Mouse (Mus musculus) hematopoietic stem cell, adult 5-6 weeks (primary cell): ENCODE measurements around the gene Fam13a. TPM values are rescaled to one million over a fixed set of nuclear protein-coding genes. Genes with fewer than 3 reads are reported as not detected.

Experiments used
- ATAC-seq, 2 experiments: fragments of 125-278 bp in 1 of 2; replicated peaks in 1 of 2; 2 replicates each; pipeline ENCODE4 v1.8.0; 2016 to 2017; ENCODE audit warnings: inconsistent platforms in 2 of 2, mild to moderate bottlenecking in 2 of 2, moderate number of reproducible peaks in 2 of 2, low read depth in 1 of 2, moderate TSS enrichment in 1 of 2; ENCODE audit not compliant: low FRiP score in 2 of 2, poor library complexity in 2 of 2, severe bottlenecking in 2 of 2, insufficient read depth in 1 of 2, low TSS enrichment in 1 of 2
- total RNA-seq: library from RNA; stranded (forward); fragments of 172-1452, 232-1000 nt; gene quantifications from 2 replicates; pipeline ENCODE4 v1.2.3, GENCODE M21; 2017

Gene Fam13a
- total RNA-seq, 1 experiment from 2014 or later = 0.45 TPM

DNA sequence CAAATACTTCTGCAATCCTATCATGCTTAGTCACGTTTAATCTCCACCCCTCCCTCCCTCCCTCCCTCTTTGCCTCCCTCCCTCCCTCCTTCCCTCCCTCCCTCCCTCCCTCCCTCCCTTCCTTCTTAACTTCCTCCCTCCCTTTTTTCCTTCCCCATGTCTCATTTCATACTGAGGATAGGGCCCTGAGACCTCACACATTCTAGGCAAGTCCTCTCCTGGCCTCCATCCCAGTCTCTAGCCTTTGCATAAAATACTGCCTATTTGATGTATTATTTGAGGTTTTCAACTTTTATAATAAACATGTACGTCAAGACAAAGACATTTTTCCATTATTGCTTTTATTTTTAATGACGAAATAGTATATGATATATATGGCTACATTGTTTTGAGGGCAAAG lies 110.8 kb downstream of the Fam13a start:
- ATAC-seq = no peak

DNA sequence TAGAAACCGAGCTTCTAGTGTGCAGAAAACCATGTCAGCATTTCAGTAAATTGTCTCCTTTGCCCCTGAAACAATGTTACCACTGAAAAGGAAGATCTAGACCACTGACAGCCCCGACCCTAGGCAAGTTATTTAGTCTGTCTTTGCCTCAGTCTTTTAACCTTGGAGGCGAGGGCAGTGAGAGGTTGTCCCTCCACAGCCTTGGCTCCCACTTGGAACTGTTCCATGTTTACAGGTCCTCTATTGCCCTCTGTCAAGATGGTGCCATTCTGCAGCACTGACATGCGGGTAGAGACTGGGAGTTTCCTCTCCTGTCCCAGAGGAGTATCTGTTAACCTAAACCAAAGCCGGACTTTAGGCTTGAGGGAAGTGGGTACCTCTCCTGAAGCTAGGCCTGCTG lies 111.5 kb downstream of the Fam13a start:
- ATAC-seq = no peak

DNA sequence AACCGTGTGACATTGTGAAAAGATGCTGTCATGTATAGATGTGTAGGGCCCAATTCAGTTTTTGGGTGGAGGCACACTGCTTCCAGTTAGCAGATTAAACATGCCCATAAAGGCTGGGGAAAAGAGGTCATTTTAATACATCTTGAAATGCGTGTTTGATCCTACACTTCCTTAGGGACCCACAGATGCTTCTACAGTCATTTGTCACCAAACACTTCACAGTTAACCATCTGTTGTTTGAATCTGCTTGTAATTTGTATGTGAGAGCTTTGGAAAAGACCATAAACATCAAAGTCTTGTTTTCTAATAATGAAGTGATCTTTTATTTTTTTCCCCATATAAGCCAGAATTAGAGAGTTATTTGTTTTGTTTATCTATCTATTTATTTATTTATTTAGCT lies 116.6 kb downstream of the Fam13a start:
- ATAC-seq = no peak

DNA sequence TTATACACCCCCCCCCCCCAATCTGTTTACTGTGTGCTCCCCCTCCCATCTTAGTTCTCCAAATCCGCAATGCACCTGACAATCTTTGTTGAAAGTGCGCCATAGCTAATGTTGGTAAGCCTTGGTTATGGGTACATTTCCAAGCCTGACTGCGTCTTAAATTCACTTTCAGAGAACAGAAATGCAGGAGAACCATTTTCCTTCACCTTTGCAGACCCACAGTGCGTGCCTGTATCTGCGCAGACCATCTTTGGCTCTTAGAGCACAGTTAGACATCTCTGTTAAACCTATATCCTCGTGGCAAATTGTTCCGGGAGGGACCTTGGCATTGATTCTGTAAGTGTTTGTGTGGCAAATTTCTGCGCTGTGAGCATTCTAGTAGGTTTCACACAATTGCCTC lies 117.0 kb downstream of the Fam13a start:
- ATAC-seq = no peak

DNA sequence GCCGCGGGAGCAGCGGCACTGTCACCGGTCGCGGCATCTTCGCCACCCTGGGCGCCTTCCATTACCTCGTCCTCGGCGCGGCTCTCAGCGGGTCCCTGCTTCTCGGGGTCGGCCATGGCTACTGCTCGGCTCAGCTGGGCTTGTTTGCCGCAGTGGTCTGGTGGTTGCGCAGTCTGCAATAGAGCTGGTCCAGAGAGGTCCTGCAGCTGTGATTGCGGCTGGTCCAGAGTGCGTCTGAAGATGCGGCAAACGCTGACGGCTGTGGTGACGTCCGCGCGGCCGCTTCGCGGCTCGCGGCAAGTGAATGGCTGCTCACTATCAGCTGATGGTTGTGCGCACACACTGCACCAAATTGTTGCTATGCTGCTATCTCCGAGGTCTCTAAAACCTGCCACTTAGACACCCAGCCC lies 117.5 kb downstream of the Fam13a start, which contains the start of gene Nap1l5:
Nap1l5 (minus strand) TSS at position 225 of the 410 bp plus-strand sequence.
- ATAC-seq = peak in 1 of 2 experiments; percentile 42; a peak in 2 of 4 replicates

DNA sequence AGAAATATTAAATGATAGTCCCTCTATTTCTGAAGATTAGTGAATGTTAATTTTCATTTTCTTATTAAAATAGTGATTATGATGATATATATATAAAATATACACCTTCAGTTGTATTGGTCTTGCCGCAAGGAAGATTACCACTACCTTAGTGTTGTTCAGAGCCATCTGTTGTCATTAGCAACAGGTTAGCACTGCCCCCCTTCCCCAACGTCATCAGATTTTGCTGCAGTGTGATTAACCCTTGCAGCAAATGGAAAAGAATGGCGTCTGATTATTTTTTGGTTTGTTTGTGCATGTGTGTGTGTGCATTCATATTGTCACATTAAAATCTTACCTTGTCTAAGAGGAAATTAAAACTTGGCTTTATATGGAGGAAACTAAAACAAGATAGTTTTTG lies 119.8 kb downstream of the Fam13a start:
- no peak for ATAC-seq

DNA sequence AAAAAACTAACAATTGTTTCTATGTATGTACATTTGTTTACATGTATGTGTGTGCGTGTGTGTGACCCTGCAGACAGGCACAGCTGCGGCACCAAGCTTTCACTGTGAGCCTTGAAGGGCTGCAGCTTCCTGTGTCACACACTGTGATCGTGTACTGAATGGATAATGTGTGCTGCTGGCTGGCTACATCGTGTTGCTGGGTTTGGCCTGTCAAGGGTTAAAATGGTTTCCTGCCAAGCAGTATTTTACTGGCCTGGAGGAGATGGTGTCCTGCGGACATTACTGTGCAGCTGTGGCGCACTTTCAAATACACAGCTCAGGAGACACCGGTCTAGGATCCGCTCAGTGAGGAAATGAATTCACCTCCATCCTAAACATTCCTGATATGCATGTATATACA lies 121.2 kb downstream of the Fam13a start:
- ATAC-seq = no peak

DNA sequence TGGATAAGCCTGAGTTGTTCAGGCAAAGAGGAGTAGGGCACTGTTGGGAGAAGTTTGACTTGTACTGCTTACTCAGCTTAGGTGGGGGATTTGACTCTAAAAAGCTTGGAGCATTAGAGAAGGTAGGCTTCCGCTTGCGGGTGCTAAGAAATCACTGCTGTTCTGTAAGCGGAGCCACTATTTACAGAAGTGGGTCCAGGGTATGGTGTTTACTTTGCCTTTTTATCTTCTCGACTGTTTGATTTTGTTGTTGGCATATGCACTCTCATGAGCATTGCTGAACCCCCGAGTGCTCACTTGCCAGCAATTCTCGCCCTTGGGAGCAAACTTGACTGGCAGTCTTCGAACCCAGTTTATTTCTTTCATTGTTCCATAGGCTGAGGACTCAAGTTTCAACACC lies 123.8 kb downstream of the Fam13a start:
- no peak for ATAC-seq

DNA sequence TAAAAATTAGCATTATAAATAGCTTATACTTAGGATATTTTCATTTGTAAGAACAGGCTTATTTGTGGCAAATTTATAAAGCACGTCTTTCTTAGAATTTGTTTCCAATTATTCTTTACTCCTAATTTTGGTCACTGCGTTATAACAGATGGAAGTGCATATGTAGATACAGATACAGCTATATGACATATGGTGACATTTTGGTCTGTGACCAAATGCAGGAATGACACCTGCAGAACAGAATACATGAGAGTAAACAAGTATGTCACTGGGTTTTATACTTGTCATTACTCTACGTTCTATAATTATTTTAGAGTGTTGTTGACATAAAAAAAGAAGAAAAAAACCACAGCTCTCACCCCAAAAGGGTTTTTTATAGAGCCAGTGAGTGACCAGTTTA lies 125.3 kb downstream of the Fam13a start:
- no peak for ATAC-seq

DNA sequence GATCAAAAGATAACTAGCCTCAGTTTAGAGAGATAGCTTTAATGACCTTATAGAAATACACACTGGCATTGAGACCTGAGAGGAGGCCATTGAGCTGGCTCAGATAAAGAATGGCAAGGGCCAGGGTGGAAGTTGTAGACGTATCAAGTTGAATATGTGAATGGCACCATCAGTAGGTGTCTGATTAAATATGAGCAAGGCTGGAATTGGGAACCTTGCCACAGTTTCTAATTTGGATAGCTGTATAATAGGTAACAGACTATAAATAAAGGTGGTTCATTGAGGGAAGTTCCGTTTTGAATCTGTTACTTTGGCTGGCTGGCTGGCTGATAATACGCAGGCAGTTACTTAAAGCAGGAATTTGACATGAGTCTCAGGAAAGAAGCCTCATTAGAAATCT lies 127.7 kb downstream of the Fam13a start:
- no peak for ATAC-seq

DNA sequence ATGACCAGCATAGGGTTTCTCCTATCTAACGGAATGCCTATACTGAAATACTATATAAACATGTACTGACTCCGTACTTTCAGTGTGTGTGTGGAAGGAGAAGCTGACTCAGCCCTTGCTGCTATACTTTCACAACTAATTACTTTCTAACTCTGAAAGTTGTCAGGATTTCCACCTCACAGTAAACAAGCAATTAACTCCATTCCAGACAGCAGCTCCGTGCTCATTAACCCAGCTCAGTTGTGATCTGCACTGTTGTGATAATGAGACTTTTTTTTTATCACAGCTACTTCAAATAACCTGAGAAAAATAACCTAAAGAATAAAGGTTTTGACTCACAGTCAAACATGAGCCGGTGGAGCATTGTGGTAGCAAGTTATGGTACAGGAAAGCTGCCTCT lies 129.4 kb downstream of the Fam13a start:
- no peak for ATAC-seq

DNA sequence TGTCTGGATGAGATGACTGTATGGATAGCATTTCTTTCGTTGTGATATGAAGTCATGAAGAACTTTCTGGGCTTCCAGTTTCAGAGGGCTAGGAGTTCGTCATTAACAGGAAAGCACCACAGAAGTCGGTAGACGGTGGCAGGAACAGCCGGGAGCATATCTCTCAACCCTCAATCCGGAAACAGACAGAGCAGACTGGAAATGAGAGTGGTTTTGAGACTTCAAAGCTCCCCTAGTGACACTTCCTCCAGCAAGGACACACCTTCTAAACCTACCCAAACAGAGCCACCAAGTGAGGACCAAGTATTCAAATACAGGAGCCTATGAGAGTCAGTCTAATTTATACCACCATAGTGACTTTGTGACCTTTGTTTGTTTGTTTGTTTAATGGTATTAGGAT lies 131.0 kb downstream of the Fam13a start:
- peak in 1 of 2 experiments; percentile 37; a peak in 1 of 4 replicates for ATAC-seq

DNA sequence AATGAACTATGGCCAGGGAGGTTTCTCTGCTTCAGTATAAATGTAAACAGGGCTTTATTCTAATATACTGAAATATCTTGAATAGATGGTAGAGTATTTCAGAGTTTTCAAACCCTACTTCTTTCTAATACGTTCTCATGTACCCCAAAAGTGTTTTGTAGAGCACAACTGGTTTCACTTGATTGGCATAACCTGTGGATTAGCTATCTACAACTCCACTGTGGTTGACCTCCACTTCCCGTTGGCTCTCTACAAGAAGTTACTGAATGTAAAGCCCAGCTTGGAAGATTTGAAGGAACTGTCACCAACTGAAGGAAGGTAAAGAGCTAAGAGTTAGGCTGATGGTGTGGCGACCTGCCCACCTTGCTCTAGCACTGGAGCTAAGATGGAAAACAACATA lies 134.4 kb downstream of the Fam13a start:
- ATAC-seq = no peak

DNA sequence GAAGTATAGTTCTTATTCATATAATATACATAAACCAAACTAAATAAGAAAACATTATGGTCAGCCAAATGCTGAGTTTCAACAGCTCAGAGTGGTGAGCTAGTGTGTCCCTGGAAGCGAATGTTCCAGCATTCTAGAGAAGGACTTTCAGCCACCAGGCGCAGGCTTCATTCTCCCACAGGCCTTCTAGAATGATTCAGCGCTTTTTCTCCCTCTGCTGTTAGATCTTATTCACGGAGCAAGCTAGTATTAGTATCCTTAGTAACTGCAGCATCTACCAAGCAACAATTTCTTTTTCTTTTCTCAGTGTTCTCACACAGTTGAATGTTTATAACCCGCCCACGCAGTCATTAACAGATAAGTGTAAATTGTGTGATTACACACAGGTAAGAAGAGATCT lies 142.1 kb downstream of the Fam13a start:
- ATAC-seq = peak; percentile 51 to 71; a peak in 2 of 4 replicates

Other genes starting within 250 kb of the Fam13a start
- 13.2 and 29.0 TPM in 2 replicates for gene Herc3, start 193.1 kb downstream of the Fam13a start, total RNA-seq
- 0.19 TPM in 1 of 2 replicates, not detected in the other for gene Nap1l5, start 117.5 kb downstream of the Fam13a start, total RNA-seq
- 26.4 and 27.7 TPM in 2 replicates for gene Tigd2, start 184.3 kb upstream of the Fam13a start, total RNA-seq